Mouse (Mus musculus): ENCODE measurements around the gene Plcd1. TPM values are rescaled to one million over a fixed set of nuclear protein-coding genes. Genes with fewer than 3 reads are reported as not detected.

Plcd1 gene
- polyA plus RNA-seq, 1 experiment, result 8.8 TPM

DNA sequence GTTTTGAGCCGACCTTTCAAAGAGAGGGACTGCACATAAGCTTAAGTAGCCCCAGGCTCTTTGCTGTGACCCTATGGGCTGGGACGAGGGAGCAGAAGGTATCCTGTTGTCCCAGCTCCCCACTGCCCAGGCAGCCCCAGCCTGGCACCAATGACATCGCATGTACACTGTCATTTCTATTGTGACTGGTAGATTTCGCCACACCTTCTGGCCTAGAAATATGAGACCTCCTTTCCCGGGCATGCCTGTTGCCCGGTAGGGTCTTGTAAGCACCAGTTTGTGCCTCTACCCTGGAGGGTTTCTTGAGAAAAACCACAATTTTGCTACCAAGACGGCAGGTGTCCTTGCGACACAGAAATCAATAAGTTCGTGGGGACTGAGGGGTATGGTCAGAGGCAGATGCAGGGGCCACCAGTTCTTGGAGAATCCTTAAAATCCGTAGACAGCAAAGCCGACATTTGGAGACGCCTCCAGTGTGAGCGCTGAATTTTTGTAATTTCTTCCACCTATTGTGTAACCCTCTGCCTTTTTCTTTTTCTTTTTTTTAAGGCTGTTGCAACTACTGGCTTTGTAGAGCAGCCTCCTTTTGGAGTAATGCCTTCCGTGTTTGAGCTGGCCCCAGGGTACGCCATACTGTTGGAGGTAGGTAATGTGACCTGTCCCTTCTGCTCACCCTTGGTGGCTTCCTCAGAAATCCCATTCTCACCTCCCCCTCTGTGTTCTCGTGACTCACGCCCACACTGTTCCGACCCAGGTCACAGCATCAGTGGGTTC, 29.5 kb upstream of the Plcd1 start:
- Histone ChIP-seq H3K36me3 (ENCODE audit: control insufficient read depth, insufficient read depth) (no peaks in the 10 kb centered on the region), H3ac (ENCODE audit: control insufficient read depth, insufficient read length, low read depth) (no peak overlapping the region), H3K79me2 (ENCODE audit: control insufficient read depth, insufficient read depth) (no peaks in the 10 kb centered on the region), H3K27me3 (ENCODE audit: control insufficient read depth, insufficient read depth, insufficient read length) (peaks cover 26% of the 10 kb centered on the region), H3K79me3 (ENCODE audit: low read depth) (no peaks in the 10 kb centered on the region), H3K4me3 (ENCODE audit: insufficient read depth, poor library complexity, severe bottlenecking) (no peak overlapping the region)
- TF ChIP-seq MYOD1 (IDR thresholded peaks at IDR 0.05; ENCODE audit: control insufficient read depth, insufficient read length, low read depth) (no peak), CTCF (IDR thresholded peaks at IDR 0.05; ENCODE audit: control insufficient read depth, insufficient read depth, insufficient read length) (no peak), MYOG (IDR thresholded peaks at IDR 0.05; ENCODE audit: control insufficient read depth, extremely low read depth, insufficient read length) (no peak), USF1 (IDR thresholded peaks at IDR 0.05; ENCODE audit: low read depth) (no peak), MAX (IDR thresholded peaks at IDR 0.05) (no peak), FOSL1 (IDR thresholded peaks at IDR 0.05; ENCODE audit: insufficient read depth, low read length, poor library complexity, severe bottlenecking) (no peak)

DNA sequence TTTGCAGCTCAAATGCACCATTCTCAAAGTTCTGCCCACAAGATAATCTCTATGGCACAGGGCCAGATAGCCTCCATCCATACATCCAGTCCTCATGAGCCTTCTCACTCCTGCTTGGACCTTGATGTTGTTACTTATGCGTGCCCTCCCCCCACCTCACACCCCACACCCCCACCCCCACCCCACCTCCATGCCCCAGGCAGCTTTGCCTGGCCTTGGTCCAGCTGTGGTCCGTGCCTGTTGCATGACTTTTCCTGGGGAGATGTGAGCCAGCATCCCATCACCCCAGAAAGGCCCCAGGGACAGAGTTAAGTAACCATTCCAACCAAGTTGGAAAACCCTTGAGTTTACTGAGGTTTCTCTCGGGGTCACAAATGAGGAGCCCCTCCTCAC, 26.9 kb upstream of the Plcd1 start:
- no peak overlapping the region for H3K4me3 ChIP-seq (ENCODE audit: insufficient read depth, poor library complexity, severe bottlenecking)
- H3K79me2 ChIP-seq (ENCODE audit: control insufficient read depth, insufficient read depth), result no peaks in the 10 kb centered on the region
- TF ChIP-seq MAX (IDR thresholded peaks at IDR 0.05), result no peak
- no peak for TF ChIP-seq MYOG (IDR thresholded peaks at IDR 0.05; ENCODE audit: control insufficient read depth, extremely low read depth, insufficient read length)
- no peak for TF ChIP-seq CEBPB (IDR thresholded peaks at IDR 0.05; ENCODE audit: low read depth)
- no peak for TF ChIP-seq MYOD1 (IDR thresholded peaks at IDR 0.05; ENCODE audit: control insufficient read depth, insufficient read length, low read depth)
- no peak for TF ChIP-seq CTCF (IDR thresholded peaks at IDR 0.05; ENCODE audit: control insufficient read depth, insufficient read depth, insufficient read length)
- TF ChIP-seq USF1 (IDR thresholded peaks at IDR 0.05; ENCODE audit: low read depth), result no peak
- TF ChIP-seq FOSL1 (IDR thresholded peaks at IDR 0.05; ENCODE audit: insufficient read depth, low read length, poor library complexity, severe bottlenecking), result no peak
- H3K27me3 ChIP-seq (ENCODE audit: control insufficient read depth, insufficient read depth, insufficient read length), result peaks cover 17% of the 10 kb centered on the region
- no peak overlapping the region for H3ac ChIP-seq (ENCODE audit: control insufficient read depth, insufficient read length, low read depth)
- H3K79me3 ChIP-seq (ENCODE audit: low read depth), result no peaks in the 10 kb centered on the region
- no peaks in the 10 kb centered on the region for H3K36me3 ChIP-seq (ENCODE audit: control insufficient read depth, insufficient read depth)

GRCm38 (mm10) chr9:119119409-119120167, 26.3 kb upstream of the Plcd1 start:
- H3ac ChIP-seq (ENCODE audit: control insufficient read depth, insufficient read length, low read depth), result no peak overlapping the region
- no peaks in the 10 kb centered on the region for H3K79me3 ChIP-seq (ENCODE audit: low read depth)
- H3K27me3 ChIP-seq (ENCODE audit: control insufficient read depth, insufficient read depth, insufficient read length), result peaks cover 17% of the 10 kb centered on the region
- no peaks in the 10 kb centered on the region for H3K79me2 ChIP-seq (ENCODE audit: control insufficient read depth, insufficient read depth)
- H3K4me3 ChIP-seq (ENCODE audit: insufficient read depth, poor library complexity, severe bottlenecking), result no peak overlapping the region
- no peaks in the 10 kb centered on the region for H3K36me3 ChIP-seq (ENCODE audit: control insufficient read depth, insufficient read depth)
- TF ChIP-seq CEBPB (IDR thresholded peaks at IDR 0.05; ENCODE audit: low read depth), result no peak
- TF ChIP-seq MAX (IDR thresholded peaks at IDR 0.05), result no peak
- TF ChIP-seq MYOG (IDR thresholded peaks at IDR 0.05; ENCODE audit: control insufficient read depth, extremely low read depth, insufficient read length), result no peak
- no peak for TF ChIP-seq FOSL1 (IDR thresholded peaks at IDR 0.05; ENCODE audit: insufficient read depth, low read length, poor library complexity, severe bottlenecking)
- TF ChIP-seq MYOD1 (IDR thresholded peaks at IDR 0.05; ENCODE audit: control insufficient read depth, insufficient read length, low read depth), result no peak
- no peak for TF ChIP-seq CTCF (IDR thresholded peaks at IDR 0.05; ENCODE audit: control insufficient read depth, insufficient read depth, insufficient read length)
- no peak for TF ChIP-seq USF1 (IDR thresholded peaks at IDR 0.05; ENCODE audit: low read depth)

- TF ChIP-seq FOSL1 (IDR thresholded peaks at IDR 0.05; ENCODE audit: insufficient read depth, low read length, poor library complexity, severe bottlenecking) (no peak), MYOD1 (IDR thresholded peaks at IDR 0.05; ENCODE audit: control insufficient read depth, insufficient read length, low read depth) (no peak)
- Histone ChIP-seq H3ac (ENCODE audit: control insufficient read depth, insufficient read length, low read depth) (no peak overlapping the region), H3K79me2 (ENCODE audit: control insufficient read depth, insufficient read depth) (no peaks in the 10 kb centered on the region), H3K79me3 (ENCODE audit: low read depth) (no peaks in the 10 kb centered on the region), H3K4me3 (ENCODE audit: insufficient read depth, poor library complexity, severe bottlenecking) (no peak overlapping the region), H3K27me3 (ENCODE audit: control insufficient read depth, insufficient read depth, insufficient read length) (no peaks in the 10 kb centered on the region), H3K36me3 (ENCODE audit: control insufficient read depth, insufficient read depth) (no peaks in the 10 kb centered on the region)
Observed at GRCm38 (mm10) chr9:119114911-119115310, 21.6 kb upstream of the Plcd1 start.

DNA sequence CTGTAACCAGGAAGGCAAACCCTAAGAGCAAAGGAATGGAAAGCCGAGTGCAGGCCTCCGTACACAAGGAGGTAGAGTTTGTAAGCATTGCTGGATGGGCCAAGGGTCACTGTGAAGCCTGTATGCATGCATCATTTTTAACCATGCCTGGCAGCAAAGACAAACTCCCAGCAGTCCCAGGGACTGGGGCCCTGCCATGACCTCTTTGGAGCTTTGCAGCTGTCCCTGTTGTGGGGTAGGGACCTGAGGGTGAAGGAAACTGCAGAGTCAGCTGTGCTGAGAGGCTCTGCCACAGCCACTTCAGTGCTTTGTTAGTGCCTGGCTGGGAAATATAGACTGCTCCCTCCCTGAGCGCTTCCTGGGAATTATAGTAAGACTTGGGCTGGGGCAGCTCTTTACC, 17.3 kb upstream of the Plcd1 start:
- TF ChIP-seq MYOG (IDR thresholded peaks at IDR 0.05; ENCODE audit: control insufficient read depth, extremely low read depth, insufficient read length), result no peak
- no peak for TF ChIP-seq MAX (IDR thresholded peaks at IDR 0.05)
- no peak for TF ChIP-seq MYOD1 (IDR thresholded peaks at IDR 0.05; ENCODE audit: control insufficient read depth, insufficient read length, low read depth)
- no peak for TF ChIP-seq FOSL1 (IDR thresholded peaks at IDR 0.05; ENCODE audit: insufficient read depth, low read length, poor library complexity, severe bottlenecking)
- TF ChIP-seq USF1 (IDR thresholded peaks at IDR 0.05; ENCODE audit: low read depth), result no peak
- no peak for TF ChIP-seq CTCF (IDR thresholded peaks at IDR 0.05; ENCODE audit: control insufficient read depth, insufficient read depth, insufficient read length)
- TF ChIP-seq CEBPB (IDR thresholded peaks at IDR 0.05; ENCODE audit: low read depth), result no peak
- Histone ChIP-seq H3K27me3 (ENCODE audit: control insufficient read depth, insufficient read depth, insufficient read length) (no peaks in the 10 kb centered on the region), H3K36me3 (ENCODE audit: control insufficient read depth, insufficient read depth) (no peaks in the 10 kb centered on the region), H3K79me3 (ENCODE audit: low read depth) (no peaks in the 10 kb centered on the region), H3ac (ENCODE audit: control insufficient read depth, insufficient read length, low read depth) (no peak overlapping the region), H3K4me3 (ENCODE audit: insufficient read depth, poor library complexity, severe bottlenecking) (no peak overlapping the region), H3K79me2 (ENCODE audit: control insufficient read depth, insufficient read depth) (no peaks in the 10 kb centered on the region)

Measured in C2C12 (cell line).